Mouse (Mus musculus) neutrophil, adult 5-6 weeks (primary cell): ENCODE measurements around the gene Atp4a. TPM values are rescaled to one million over a fixed set of nuclear protein-coding genes. Genes with fewer than 3 reads are reported as not detected.
"Not testable (repeated sequence)": the region's sequence is repeated elsewhere in the genome, so short reads cannot be mapped to it uniquely, and the experiment has no call there.

Experiments
- ATAC-seq: fragments of 151-379, 151-347 bp; 2 replicates; pipeline ENCODE4 v1.8.0; 2017; ENCODE audit warnings: mild to moderate bottlenecking, moderate TSS enrichment; ENCODE audit not compliant: insufficient number of reproducible peaks, poor library complexity, low FRiP score, severe bottlenecking; ENCODE audit errors: extremely low read depth
- total RNA-seq: library from RNA; stranded (forward); fragments of 200-1000 nt; gene quantifications from 2 replicates; pipeline ENCODE4 v1.2.3, GENCODE M21; 2017

Atp4a gene
- total RNA-seq, 1 experiment from 2014 or later: 0.58 TPM

GRCm38 (mm10) chr7:30728739-30729395 is 16.9 kb downstream of the Atp4a start:
- no peak for ATAC-seq

- peak; percentile 85 for ATAC-seq
Observed at GRCm38 (mm10) chr7:30729396-30730063, 17.5 kb downstream of the Atp4a start, which contains the start of gene Tmem147. Gene Tmem147 (minus strand): TSS chr7:30729540.

GRCm38 (mm10) chr7:30730064-30730722 is 18.2 kb downstream of the Atp4a start:
- not testable (repeated sequence) for ATAC-seq

GRCm38 (mm10) chr7:30736211-30736610 is 24.2 kb downstream of the Atp4a start:
- no peak for ATAC-seq

- ATAC-seq: peak; percentile 42; the same call in 1 of the 2 replicates
Observed at GRCm38 (mm10) chr7:30742570-30742969, 30.6 kb downstream of the Atp4a start.

- ATAC-seq: not testable (repeated sequence)
Observed at GRCm38 (mm10) chr7:30743617-30744016, 31.6 kb downstream of the Atp4a start, which contains the start of gene Gapdhs. Gene Gapdhs (minus strand): TSS chr7:30743681.

- ATAC-seq: no peak
Observed at GRCm38 (mm10) chr7:30744022-30744598, 32.1 kb downstream of the Atp4a start.

GRCm38 (mm10) chr7:30747525-30748204 is 35.7 kb downstream of the Atp4a start:
- ATAC-seq: no peak

- no peak for ATAC-seq
Observed at GRCm38 (mm10) chr7:30749824-30750606, 38.0 kb downstream of the Atp4a start.

GRCm38 (mm10) chr7:30751086-30751669 is 39.2 kb downstream of the Atp4a start, which contains the start of gene Sbsn:
Gene Sbsn (plus strand): TSS chr7:30751471.
- ATAC-seq: no peak

- ATAC-seq: no peak
Observed at GRCm38 (mm10) chr7:30757001-30757400, 45.0 kb downstream of the Atp4a start.

GRCm38 (mm10) chr7:30758853-30759252 is 46.8 kb downstream of the Atp4a start:
- ATAC-seq: no peak

GRCm38 (mm10) chr7:30761769-30762352 is 49.9 kb downstream of the Atp4a start:
- ATAC-seq: no peak

GRCm38 (mm10) chr7:30763456-30763855 is 51.4 kb downstream of the Atp4a start, which contains the start of gene Dmkn:
Gene Dmkn (plus strand): TSS chr7:30763756.
- no peak for ATAC-seq

- no peak for ATAC-seq
Observed at GRCm38 (mm10) chr7:30765173-30765572, 53.2 kb downstream of the Atp4a start.

GRCm38 (mm10) chr7:30766408-30766807 is 54.4 kb downstream of the Atp4a start:
- ATAC-seq: no peak

- no peak for ATAC-seq
Observed at GRCm38 (mm10) chr7:30769236-30769635, 57.2 kb downstream of the Atp4a start.
